Comparison of ENCODE assay signal across 26 mouse cellular contexts in genomic region chr5:30646036-30646435, GRCm38 (mm10). TPM values are rescaled to one million over a fixed set of nuclear protein-coding genes. Genes with fewer than 3 reads are reported as not detected.
DNase-seq lines count a peak whose midpoint lies in the region; ATAC-seq and TF ChIP-seq lines count a peak whose summit lies in the region.
"Had no signal": no experiment of that assay in that cellular context is flagged by ENCODE, and none has a peak within 500 bp of the region (broad histone marks: within the 10 kb centered on the region; RNA-seq: fewer than 3 reads in every experiment).

No protein-coding gene starts in this region.

- no peaks in the 10 kb centered on the region for H3K9me3 ChIP-seq in heart, embryonic 10.5 days
- no peaks in the 10 kb centered on the region for H3K9me3 ChIP-seq in lung, postnatal 0 days (ENCODE audit: low read length)
- H3K9me3 ChIP-seq: embryonic facial prominence, embryonic 13.5 days; forebrain, embryonic 13.5 days; heart, embryonic 12.5 days; limb, embryonic 15.5 days; midbrain, embryonic 10.5 days; neural tube, embryonic 13.5 days had no signal

- H3K36me3 ChIP-seq in heart, embryonic 10.5 days = 0 out of 2 replicates have a peak, but pooled peaks cover under 1% of the 10 kb centered on the region
- no peaks in the 10 kb centered on the region for H3K36me3 ChIP-seq in lung, postnatal 0 days (ENCODE audit: insufficient read depth, low read length)
- H3K36me3 ChIP-seq: limb, embryonic 15.5 days; midbrain, embryonic 10.5 days; neural tube, embryonic 13.5 days had no signal

- no peak overlapping the region for H3K4me3 ChIP-seq in heart, embryonic 10.5 days
- no peak overlapping the region for H3K4me3 ChIP-seq in lung, postnatal 0 days (ENCODE audit: low read depth, low read length)
- H3K4me3 ChIP-seq: embryonic facial prominence, embryonic 13.5 days; erythroblast, embryonic 14.5 days; forebrain, embryonic 13.5 days; heart, embryonic 12.5 days; limb, embryonic 15.5 days; midbrain, embryonic 10.5 days; myocyte; neural tube, embryonic 13.5 days had no signal

- TF ChIP-seq CTCF in lung, postnatal 0 days (IDR thresholded peaks at IDR 0.05) = no peak

- H3K27ac ChIP-seq in heart, embryonic 10.5 days = no peak overlapping the region
- H3K27ac ChIP-seq in lung, postnatal 0 days (ENCODE audit: low read length) = no peak overlapping the region
- H3K27ac ChIP-seq: embryonic facial prominence, embryonic 13.5 days; forebrain, embryonic 13.5 days; hindbrain, embryonic 14.5 days; limb, embryonic 15.5 days; midbrain, embryonic 10.5 days; neural tube, embryonic 13.5 days had no signal

- 80% methylated on average over 2 of the region's 2 CpGs for WGBS in heart, embryonic 10.5 days
- 53% methylated on average over 2 of the region's 2 CpGs for WGBS in lung, postnatal 0 days

- H3K27me3 ChIP-seq in heart, embryonic 10.5 days (ENCODE audit: insufficient read depth, poor library complexity, severe bottlenecking) = no peaks in the 10 kb centered on the region
- no peaks in the 10 kb centered on the region for H3K27me3 ChIP-seq in lung, postnatal 0 days (replicated peaks; ENCODE audit: insufficient read depth, low read length)
- H3K27me3 ChIP-seq: embryonic facial prominence, embryonic 13.5 days; forebrain, embryonic 13.5 days; heart, embryonic 12.5 days; limb, embryonic 15.5 days; neural tube, embryonic 13.5 days had no signal

- no peak overlapping the region for H3K9ac ChIP-seq in lung, postnatal 0 days (replicated peaks; ENCODE audit: low read depth)
- H3K9ac ChIP-seq: embryonic facial prominence, embryonic 13.5 days; forebrain, embryonic 13.5 days; heart, embryonic 12.5 days; hindbrain, embryonic 14.5 days; limb, embryonic 15.5 days; neural tube, embryonic 13.5 days had no signal

- no peak for ATAC-seq in lung, postnatal 0 days
- ATAC-seq: forebrain, embryonic 13.5 days; inflammation-experienced regulatory T-cells, adult 6 months; midbrain, embryonic 16.5 days had no signal

- TF ChIP-seq EP300 in lung, postnatal 0 days (IDR thresholded peaks at IDR 0.05) = no peak

- peaks cover 44% of the 10 kb centered on the region for H3K4me1 ChIP-seq in heart, embryonic 10.5 days
- H3K4me1 ChIP-seq in lung, postnatal 0 days (ENCODE audit: insufficient read depth, low read depth, low read length) = peaks cover 16% of the 10 kb centered on the region

- H3K4me2 ChIP-seq in lung, postnatal 0 days (replicated peaks; ENCODE audit: low read depth, low read length) = no peak overlapping the region
- H3K4me2 ChIP-seq: embryonic facial prominence, embryonic 13.5 days; forebrain, embryonic 13.5 days; heart, embryonic 12.5 days; hindbrain, embryonic 14.5 days; limb, embryonic 15.5 days had no signal

- DNase-seq in heart, adult 11 months = peak; percentile 96
- DNase-seq in heart, embryonic 10.5 days (ENCODE audit: low spot score) = no peak
- peak; percentile 53 for DNase-seq in kidney, adult 9 months
- DNase-seq in kidney, adult 18-20 months = no peak
- peak; percentile 15 for DNase-seq in lung, postnatal 14 days
- DNase-seq in lung, postnatal 0 days (ENCODE audit: low spot score) = no peak
- no peak for DNase-seq in spleen, postnatal 4 days (ENCODE audit: low spot score in 2 of 2)
- DNase-seq: cerebellum, adult 8-10 months; cerebellum, postnatal 36 days; embryo, embryonic 11 days; gastrocnemius, postnatal 36 days; left cerebral cortex, postnatal 4 days; retina, postnatal 1 day; right cerebral cortex, postnatal 25 days; spleen, adult 18-20 months had no signal

RNA-seq across cellular contexts. Expression of gene Slc35f6, which starts 1.7 kb away (rescaled TPM):
- polyA plus RNA-seq in heart, embryonic 10.5 days (2016; fragmentation: Nextera tagmentation; extraction: Ambion mirVana) = 25.5 and 28.4 TPM in 2 replicates
- polyA plus RNA-seq in lung, postnatal 0 days (2015; fragmentation: Nextera tagmentation; extraction: Ambion mirVana) = 30.1 and 34.5 TPM in 2 replicates

RNA-seq across cellular contexts. Expression of gene Cenpa, which starts 20.5 kb away (rescaled TPM):
- 323 and 372 TPM in 2 replicates for polyA plus RNA-seq in heart, embryonic 10.5 days (2016; fragmentation: Nextera tagmentation; extraction: Ambion mirVana)
- polyA plus RNA-seq in lung, postnatal 0 days (2015; fragmentation: Nextera tagmentation; extraction: Ambion mirVana) = 24.4 and 25.5 TPM in 2 replicates

RNA-seq across cellular contexts. Expression of gene Kcnk3, which starts 58.1 kb away (rescaled TPM):
- 17.0 and 34.2 TPM in 2 replicates for polyA plus RNA-seq in heart, embryonic 10.5 days (2016; fragmentation: Nextera tagmentation; extraction: Ambion mirVana)
- polyA plus RNA-seq in lung, postnatal 0 days (2015; fragmentation: Nextera tagmentation; extraction: Ambion mirVana) = 28.6 and 35.7 TPM in 2 replicates
- polyA plus RNA-seq: erythroblast, embryonic 14.5 days had no signal

Comparison
In these comparisons a context has a peak if more than half of its experiments do, and no peak if none do; other contexts are left out.
1. DNase-seq: peak in heart, adult 11 months (single experiment), kidney, adult 9 months (single experiment) and lung, postnatal 14 days (single experiment); none in heart, embryonic 10.5 days (single experiment), kidney, adult 18-20 months (single experiment), lung, postnatal 0 days (single experiment) and spleen, postnatal 4 days (0 of 2).
2. RNA of gene Cenpa, which starts 20.5 kb away (polyA plus RNA-seq): 323 to 372 TPM in heart, embryonic 10.5 days; 24.4 to 25.5 TPM in lung, postnatal 0 days; every median in the first group is over 10 times any median in the second.